Mouse (Mus musculus) thymus, postnatal 36 days (tissue): ENCODE results near the gene Nedd9.
"Not testable (repeated sequence)": the region's sequence is repeated elsewhere in the genome, so short reads cannot be mapped to it uniquely, and the experiment has no call there.

ENCODE experiments used
- DNase-seq, 2 experiments: peaks; one replicate each; pipeline ENCODE4 v3.0.0; 2022; ENCODE audit warnings: mixed read lengths in 2 of 2

The Nedd9 gene

DNA sequence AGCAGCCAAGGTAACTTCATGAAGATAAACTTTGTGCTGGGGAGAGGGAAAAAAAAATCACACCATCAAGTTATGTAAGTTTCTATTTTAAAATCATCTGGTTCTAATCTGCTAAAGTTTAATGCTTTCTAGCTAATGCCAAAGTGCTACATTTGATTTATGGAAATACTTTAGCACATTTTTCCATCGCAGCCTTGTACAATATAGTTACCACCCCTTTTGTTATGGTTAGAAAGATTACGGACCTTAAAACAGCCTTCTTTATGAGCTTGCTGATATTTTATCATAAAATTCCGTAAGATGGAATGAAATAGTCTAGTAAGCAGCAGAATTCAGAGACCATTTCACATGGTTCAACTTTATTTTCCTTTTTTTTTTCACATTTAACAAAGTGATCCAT, 115.6 kb downstream of the Nedd9 start:
- no peak for DNase-seq

DNA sequence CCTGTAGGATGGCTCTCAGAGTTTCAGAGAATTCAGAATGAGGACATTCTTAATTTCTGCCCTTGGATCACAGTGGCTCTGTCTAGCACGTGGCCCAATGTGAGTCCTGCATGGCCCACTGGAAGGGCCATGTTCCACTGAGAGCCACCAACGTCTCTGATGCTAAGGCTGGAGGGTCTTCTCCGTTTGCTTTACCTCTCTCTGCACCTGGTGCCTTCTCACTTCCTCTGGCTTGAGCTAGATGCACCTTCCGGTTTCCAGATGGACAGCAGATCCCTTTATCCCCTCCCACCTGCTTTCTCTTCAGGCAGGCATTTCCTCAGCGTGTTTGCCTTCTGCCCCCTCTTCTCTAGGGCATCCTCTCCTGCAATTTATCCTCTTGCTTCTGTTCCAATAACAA, 118.5 kb downstream of the Nedd9 start:
- DNase-seq, result no peak

DNA sequence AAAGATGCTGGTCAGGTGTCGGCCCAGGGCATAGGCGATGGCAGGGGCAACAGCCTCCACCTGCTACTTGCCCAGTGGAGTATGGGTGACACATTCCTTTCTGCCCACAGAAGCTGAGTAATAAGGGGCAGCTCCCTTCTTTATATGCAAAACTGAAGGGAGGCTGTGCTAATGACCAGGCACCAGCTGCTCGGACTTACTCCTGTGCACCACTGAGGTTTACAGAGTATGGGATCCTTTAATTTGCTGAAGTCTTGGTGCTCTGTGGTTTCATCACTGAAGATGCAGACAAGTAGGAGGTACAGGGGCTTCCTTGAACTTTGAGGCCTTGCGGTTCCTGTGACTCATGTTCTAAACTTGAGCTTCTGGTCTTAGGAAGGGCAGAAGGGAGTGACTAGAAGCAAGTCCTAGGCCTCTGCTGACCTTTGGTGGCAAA, 120.0 kb downstream of the Nedd9 start:
- no peak for DNase-seq

DNA sequence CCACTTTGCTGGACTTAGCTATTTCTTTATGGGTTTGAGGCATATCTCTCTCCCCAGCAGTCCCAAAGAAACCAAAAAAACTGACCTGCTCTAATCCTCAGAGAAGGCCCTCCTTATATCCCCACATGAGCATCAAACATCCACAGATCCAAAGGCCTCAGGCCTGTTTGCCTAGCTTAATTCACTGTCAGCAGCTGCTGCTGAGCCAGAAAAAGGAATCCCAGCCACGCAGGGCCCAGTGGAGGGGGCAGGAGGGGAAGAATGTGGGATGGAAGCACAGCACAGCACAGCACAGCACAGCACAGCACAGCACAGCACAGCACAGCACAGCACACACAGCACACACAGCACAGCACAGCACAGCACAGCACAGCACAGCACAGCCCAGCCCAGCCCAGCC, 120.6 kb downstream of the Nedd9 start:
- DNase-seq, result not testable (repeated sequence)

DNA sequence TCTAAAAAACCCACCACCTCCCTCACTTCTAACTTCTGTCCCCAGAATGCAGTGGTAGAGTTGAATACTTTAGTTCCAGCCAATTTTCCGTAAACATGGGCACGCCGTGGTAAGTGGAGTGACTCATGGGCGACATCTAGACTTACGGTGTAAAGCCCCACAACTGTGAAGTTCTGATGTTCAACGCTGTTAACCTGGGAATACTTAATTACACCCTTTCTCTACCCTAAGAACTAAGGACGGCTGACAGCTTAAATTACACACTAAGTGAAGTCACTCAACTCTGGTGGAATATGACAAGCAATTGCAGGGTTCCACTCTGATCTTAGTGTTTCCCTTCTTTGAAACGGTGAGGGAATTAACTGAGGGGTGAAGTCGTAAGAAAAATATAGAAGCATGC, 122.9 kb downstream of the Nedd9 start:
- DNase-seq, result no peak

DNA sequence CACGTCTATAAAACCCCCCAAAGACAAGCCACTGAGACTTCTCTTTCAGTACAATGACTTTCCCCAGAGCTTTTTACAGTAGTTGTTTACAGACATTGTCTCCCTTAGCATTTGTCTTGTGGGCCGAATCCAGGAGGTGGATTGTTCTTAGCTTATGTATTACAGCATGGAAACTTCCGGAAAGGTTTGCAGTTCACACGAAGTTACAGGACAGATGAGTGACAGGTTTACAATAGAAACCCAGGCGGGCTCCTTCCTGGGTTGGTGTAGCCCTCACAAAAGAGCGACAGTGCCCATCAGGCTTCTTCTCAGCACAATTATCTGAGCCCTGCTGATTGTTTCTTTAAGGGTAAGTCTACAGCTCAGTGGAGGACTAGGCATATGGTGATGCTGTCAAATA, 124.3 kb downstream of the Nedd9 start:
- no peak for DNase-seq

DNA sequence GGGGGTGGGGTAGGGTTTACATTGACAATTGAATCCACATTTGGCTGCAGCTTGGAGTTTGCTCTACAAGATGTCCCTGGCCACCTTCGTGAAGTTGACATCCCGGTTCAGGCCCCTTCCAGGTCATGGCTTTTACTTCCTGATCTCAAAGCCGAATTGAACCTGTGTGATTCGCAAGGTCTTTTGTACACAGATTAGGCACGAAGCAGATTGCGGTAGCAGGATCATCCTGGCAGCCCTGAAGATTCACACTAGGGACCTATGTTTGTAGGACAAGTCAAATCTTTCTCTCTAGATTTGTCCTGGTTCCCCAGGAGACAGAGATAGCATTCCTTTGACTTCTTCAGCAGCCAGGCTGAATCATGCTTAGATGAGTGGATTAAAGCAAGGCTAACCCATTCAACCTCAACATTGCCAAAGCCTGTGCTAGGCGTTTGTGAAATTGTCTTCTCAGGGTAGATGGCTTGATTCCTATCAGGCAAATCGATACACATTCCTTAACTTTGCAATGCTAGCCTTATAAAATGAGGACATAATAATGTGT, 126.8 kb downstream of the Nedd9 start:
- DNase-seq, result no peak

DNA sequence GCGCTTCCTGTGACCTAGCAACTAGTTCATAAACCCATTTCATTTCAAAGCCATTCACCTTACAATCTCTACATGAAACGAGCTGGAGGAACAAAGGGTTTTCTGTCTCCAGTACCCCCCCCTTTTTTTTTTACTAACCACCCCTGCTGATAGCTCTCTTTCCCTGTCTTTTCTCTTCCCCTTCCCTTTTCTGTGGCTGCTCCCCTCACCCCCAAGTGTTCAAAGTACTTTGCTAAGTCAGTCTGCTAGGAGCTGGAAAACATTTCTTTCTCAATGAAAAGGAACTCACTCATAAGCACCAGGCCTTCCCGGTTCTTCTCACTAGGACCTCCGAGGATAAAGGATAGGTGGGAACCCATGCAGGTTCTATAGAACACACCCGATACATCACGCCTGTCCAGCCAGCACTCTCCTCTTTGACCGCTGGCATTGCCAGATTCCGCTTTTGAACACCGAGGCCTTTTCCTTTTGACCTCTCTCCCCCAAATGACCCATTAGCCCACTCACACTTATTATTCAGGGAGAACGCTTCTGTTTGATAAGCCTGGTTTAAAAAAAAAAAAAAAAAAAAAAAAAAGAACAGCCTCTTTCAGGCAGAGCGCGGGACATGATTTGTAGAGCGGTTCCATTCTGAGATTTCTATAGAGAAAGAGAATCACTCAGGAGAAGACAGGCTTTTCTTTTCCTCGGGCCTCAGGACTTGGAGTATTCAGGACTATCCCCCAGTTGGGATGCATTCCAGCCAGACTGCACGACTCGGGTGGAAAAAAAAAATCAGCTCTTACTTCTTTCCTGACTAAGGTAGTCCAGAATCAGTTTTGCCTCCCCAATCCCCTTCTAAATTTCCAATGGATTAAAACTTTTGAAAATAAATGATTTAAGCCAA, 127.6 kb downstream of the Nedd9 start:
- no peak for DNase-seq

DNA sequence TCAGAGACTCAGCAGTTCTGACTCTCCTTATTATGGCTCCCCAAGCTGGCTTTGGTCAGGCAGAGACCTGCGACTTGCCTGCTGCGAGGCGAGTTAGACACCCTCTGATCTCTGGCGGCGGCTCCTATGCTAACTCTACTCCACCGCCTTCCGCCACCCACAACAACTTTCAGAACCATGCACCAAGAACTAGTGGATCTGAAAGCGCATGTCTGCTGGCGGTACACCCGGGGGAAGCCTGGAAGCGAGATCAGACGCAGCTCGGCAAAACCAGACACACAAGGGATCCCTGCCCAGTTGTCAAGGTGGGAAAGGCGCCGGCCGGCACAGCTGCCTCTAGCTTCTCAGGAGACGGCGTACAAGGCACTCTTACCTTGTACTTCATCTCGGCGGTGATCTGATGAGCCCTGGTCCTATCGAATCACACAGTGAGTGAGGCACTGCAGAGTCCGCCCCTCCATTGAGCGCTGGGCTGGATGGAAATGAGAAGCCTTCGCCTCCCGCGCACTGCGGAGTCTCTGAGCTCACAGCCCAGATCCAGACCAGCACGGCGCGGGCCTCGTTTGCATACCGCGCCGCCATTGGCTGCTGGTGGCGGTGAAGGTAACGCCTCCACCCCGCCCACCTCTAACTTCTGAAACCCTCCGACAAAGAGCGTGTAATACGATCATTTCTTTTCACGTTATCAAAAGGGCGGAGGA, 128.5 kb downstream of the Nedd9 start:
- DNase-seq, result peak; percentile 91 to 93

DNA sequence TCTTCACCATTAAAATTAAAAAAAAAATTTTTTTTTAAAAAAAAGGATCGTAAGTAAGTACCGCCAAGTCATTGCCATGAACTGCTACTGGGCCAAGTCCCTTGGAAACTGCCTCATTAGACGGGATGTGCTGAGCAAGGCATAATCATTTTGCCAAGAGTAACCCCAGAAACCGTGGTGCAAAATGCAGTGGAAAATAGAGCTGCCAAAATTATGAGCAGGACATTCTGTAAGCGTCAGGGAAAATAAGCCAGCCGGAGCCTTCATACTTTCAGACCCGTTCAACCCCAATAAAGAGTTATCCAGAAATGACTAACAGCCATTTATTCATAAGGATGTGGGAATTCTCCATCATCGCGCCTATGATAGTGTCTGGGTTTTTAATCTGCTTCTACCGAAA, 129.2 kb downstream of the Nedd9 start:
- no peak for DNase-seq

DNA sequence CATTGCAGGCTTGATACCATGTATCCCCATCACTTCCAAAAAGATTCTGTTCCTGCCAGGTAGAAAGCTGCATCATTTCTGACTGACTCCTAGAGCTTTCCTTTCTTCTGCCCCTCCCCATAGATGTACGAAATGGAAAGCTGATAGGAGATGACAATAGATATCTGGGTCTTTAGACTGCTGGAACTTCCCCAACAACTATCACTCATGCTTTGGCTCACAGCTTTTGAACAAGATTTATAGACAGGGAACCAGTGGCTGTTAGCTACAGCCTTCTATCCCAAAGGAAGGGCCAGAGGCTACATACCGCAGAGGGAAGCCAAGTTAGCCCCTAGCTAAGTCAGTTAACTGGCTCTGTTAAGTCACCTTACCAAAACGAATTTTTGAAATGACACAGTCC, 129.6 kb downstream of the Nedd9 start:
- no peak for DNase-seq

DNA sequence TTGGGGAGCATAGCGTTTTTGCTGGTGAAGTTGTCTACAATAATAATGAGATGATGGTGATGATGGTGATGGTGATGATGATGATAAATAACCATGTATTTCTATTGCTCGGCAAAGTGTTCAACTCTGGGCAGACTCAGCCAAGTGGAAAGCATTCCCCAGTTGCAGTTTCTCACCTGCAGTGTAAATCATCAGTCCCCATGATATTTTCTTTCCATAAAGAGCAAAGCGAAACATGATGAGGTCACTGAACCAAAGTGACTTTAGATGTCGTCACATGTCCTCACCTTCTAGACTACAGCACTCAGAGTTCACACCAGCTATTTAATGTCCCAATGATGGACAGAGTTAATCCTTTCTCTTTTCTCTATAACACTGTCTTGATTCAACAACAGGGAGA, 130.0 kb downstream of the Nedd9 start:
- no peak for DNase-seq

DNA sequence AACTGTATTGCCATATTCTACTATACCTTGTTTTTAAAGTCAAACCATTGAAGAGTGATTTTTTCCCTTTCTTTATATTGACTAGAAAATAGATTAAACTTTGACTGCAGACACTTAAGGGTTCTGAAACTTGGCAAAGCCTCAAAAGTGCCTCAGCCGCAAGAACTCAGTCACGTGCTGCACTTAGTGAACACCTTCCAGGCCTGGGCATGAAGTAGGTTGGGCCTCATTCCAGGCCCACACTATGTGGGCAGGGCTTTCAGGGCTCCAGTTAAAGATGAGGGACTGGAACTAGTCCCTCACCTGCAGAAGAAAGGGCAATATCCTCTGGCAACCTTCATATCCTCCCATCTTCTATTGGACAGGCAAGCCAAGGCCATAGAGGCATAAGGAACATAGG, 131.6 kb downstream of the Nedd9 start:
- DNase-seq, result no peak

DNA sequence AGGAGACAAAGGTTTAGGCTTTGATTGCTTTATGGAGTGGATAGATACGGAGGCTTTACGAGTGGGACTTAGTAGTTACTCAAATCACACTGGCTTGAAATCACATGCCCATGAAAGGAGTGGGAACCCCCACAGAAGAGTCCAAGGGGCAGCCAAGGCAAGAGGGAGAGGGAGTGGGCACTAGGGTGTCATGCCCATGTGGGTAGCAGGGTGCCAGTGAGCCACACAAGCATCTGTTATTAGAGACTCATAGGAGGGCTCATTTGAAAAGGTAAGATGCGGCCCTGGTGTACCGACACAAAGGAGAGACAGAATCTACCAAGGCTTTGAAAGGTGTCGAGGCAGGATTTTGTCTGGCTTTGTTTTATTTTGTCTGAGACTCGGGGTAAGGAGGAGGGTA, 132.6 kb downstream of the Nedd9 start:
- no peak for DNase-seq

DNA sequence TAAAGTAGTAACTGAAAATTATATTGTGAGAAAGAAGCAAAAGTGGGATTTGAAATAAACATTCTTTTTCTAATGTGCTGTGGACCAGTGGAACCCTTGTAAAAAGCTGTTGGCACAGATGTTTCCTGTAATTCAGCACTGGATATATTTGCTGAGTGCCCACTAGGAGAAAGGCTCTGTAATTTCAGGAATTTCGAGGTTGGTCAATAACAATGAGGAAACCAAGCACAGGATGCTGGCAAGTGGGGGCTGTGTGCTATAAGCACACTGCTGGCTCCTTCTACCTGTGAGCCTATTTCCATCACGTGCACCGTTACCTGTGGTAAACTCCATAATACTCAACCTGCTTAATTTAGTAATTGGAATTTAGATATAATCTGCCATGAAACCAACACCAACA, 133.5 kb downstream of the Nedd9 start:
- DNase-seq, result no peak

DNA sequence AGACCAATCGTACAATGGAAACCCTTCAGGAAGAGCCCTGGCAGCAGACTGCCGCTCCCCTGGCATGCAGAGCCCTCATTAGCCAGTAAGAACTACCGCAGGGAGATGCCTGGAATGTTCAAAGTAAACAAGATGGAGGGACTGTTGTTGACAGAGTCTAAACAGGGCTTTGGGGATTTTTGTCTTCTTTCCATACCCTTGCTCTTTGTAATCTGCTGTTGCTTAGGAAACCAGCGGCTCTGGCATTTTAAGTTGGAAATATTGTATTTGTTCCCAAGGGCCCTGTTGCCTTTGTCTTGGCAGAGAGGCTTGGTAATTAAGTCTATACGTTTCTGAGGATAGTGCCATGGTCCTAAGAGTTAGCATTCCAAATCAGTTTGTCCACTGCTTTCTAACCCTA, 134.8 kb downstream of the Nedd9 start:
- no peak for DNase-seq

DNA sequence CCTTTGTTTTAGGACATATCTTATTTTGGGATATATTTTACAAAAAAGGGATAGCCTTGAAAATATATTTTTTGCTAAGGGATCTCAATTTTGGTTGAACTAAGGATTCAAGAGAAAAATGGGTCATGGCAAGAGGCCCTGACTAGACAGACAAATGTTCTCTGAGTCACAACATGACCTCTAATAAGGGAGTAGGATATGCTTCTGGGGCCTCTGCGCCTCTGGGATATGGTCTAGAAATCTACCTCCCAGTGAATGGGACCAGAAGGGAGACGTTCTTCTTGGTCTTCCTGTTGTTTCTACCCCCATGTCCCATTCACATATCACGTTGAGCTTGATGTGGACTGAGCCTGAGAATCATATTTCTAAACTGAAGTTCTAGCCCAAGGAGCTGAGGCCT, 136.6 kb downstream of the Nedd9 start:
- no peak for DNase-seq

DNA sequence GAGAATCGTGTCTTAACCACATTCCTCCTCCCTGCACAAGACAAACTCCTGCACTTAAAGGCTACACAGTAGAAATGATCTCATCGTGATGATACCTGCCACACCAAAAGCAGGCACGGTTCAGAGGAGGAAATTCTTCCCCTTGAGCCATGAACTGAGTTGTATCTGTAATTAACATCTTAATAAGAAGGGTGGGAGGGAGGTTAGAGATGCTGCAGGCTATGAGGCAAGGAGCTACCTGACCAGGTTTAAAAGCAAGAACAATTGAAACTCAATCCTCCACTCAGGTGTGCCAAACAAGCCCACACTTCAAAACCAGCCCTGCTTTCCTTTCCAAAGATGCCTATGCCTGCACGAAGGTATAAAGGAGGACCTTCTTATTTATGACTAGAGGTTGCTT, 137.4 kb downstream of the Nedd9 start:
- DNase-seq, result no peak

DNA sequence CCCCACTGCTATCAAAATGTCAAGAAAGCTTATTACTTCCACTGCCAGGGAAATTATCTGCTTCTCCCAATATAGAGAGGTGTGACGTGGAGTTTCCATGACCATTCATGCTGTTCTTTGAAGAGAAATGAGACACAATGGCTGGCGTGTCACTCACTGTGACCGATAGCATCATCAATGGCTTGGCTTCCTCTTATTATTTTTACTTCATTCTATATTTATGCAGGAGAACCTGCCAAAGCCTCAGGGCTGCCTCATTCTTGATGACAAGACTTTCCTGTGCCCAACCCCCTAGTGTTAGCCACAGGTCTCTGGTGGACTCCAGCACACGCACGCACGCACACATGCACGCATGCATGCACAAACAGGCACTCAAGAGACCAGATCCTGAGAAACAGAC, 141.4 kb downstream of the Nedd9 start:
- DNase-seq, result no peak

DNA sequence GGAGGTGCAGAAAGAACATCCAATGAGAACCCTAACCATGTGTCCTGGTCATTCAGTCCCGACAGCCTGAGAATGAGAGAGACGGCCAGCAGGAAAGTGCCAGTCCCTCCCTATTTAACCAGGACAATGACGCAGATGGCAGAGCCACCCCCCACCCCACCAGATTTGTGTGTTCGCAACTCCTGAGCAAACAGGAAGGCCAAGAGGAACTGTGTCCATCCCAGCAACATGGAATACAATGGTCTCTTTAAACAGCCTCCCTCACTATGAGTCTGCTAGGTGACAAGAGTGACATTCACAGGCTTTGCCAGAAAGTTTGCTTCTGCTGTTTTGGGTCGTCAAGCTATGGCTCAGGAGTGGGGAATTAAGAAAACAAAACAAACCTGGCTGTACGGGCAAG, 141.9 kb downstream of the Nedd9 start:
- no peak for DNase-seq

DNA sequence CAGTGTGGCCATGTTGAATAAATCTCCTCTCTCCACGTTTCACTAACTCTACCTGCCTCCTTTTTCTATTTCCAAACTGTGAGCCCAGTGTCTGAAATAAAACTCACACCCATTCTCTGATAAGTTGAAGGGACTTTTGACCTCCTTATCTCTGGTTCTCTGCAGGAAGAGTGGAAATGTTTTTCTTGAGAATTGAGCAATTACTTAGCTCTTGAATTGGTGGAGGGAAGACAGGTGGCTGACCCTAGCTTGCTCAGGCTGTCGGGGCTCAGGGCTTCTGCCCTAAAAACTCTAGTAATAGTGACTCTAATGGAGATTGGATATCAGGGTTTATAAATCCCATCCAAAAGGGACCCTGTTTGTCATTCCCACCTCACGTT, 143.3 kb downstream of the Nedd9 start:
- no peak for DNase-seq

DNA sequence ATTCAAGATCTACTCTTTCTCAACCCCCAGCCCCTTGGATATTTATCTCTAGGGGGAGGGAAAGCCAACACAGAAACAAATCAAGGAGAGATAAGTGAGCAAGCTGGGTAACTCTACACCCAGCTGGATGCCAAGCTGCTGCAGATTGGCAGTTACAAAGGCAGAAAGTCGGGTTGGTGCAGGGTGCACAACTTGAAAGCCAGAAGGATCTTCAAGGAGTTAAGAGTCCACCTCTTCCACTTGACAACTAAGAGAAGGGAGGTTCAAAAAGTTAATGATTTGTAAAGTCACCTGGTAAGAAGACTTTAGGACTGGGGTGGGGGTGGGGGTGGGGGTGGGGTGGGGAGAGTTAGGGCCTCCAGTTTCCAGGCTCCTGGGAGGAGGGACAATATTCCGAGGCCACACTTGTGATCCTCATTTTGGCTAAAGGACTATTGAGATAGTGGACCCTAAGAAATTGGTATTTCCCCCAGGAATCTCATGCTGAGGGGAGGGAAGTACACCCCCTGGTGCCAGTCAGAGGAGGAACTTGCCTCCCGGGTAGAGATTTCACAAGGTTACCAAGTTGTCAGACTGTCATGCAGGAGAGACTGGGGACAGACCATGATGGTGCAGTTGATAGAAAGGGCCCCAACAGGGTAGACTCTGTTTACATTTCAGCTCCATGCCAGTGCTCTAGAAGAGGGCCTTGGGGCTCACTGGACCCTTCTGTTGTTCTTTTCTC, 143.8 kb downstream of the Nedd9 start:
- no peak for DNase-seq

DNA sequence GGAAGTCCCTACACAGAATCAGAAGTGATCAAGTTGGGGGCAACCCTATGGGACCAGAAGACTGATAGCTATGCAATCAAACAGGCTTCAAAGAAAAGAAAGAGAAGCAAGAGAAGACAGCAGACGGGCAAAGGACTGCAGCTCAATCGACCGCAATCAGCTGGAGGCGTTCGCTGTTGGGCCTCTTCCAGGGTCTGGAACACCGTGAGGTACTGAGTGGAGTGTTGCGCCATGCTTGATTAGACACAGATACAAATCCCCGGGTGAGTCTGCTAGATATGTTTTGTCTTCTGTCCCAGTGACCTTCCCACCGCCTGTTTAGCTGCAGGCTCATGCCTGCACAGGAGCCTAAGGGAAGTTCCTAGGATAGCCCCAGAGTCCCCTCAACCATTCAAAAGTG, 145.7 kb downstream of the Nedd9 start:
- no peak for DNase-seq
